Mouse (Mus musculus) lung, adult 2 months (tissue): Measurements from ENCODE around the gene Anks3.

Source experiments
- CTCF ChIP-seq: fragments of 200-500 bp; IDR thresholded peaks from 2 replicates; pipeline ENCODE4 v1.5.1; 2011; ENCODE audit warnings: mild to moderate bottlenecking, low read length, control low read depth; ENCODE audit not compliant: insufficient read depth
- POLR2A ChIP-seq: fragments of 200-500 bp; IDR thresholded peaks from 2 replicates; pipeline ENCODE4 v1.6.1; 2011; ENCODE audit warnings: low read depth, mild to moderate bottlenecking, control low read depth, low read length, borderline replicate concordance; ENCODE audit errors: extremely low read depth

DNA sequence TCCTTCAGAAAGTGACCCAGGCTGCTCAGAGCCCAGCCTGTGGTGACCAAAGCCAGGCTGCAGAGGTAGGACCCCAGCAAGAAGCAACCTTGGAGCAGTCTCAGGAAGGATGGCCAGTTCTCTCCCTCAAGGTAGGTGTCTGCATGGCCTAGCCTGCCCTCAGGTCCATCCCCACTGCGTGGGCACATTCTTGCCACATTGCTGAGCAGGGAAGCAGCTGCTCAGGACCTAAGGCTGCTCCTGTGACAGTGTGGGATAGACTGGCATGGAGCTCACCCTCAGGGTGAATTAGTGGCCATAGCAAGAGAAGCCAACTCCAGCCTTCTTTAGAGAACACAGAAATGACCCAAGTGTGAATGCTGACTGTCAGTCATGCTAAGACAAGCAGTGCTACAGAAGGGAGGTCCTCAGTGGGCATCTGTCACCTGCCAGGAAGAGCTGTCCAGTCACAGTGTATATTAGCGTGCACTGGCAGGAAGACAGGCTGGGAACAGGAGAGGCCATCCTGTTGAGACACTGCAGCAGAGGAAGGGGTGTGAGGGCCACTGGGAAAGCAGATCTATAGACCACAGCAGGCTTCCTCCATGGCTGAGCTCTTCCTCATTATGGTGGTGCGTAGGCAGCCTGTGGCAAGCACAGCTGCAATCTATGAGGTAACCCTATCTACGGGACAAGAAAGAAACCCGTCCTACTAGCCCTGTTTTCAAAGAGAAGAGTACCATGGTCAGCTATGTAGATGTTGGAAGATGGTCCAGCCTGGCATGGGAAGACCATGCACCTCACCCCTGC, 5.2 kb upstream of the Anks3 start:
- no peak for TF ChIP-seq CTCF
- no peak for TF ChIP-seq POLR2A
